ENCODE assay signal across 17 mouse cellular contexts in genomic region chr10:79764234-79764633, GRCm38 (mm10). TPM values are rescaled to one million over a fixed set of nuclear protein-coding genes. Genes with fewer than 3 reads are reported as not detected.
A peak's percentile ranks its signal among the peaks of the same experiment; 100 is the strongest.
DNase-seq lines count a peak whose midpoint lies in the region; ATAC-seq and TF ChIP-seq lines count a peak whose summit lies in the region.
"Had no signal": no experiment of that assay in that cellular context is flagged by ENCODE, and none has a peak within 500 bp of the region (broad histone marks: within the 10 kb centered on the region; RNA-seq: fewer than 3 reads in every experiment).

No protein-coding gene starts in this region.

- H3K27ac ChIP-seq in gastrocnemius, adult 2 months = peak overlapping the region; percentile 97
- H3K27ac ChIP-seq in stomach, embryonic 16.5 days (ENCODE audit: low read length) = no peak overlapping the region

- H3K4me3 ChIP-seq in gastrocnemius, adult 2 months = no peak overlapping the region
- H3K4me3 ChIP-seq in stomach, embryonic 16.5 days (replicated peaks; ENCODE audit: low read length) = no peak overlapping the region

- TF ChIP-seq CTCF in gastrocnemius, adult 2 months (IDR thresholded peaks at IDR 0.05) = no peak

- no peak for DNase-seq in gastrocnemius, adult 2 months
- DNase-seq in gastrocnemius, postnatal 36 days = no peak
- peak; percentile 18 for DNase-seq in kidney, postnatal 10 days
- no peak for DNase-seq in kidney, postnatal 25 days
- peak; percentile 44 for DNase-seq in urinary bladder, postnatal 14 days (ENCODE audit: low spot score)
- no peak for DNase-seq in urinary bladder, postnatal 10 days (ENCODE audit: low spot score)
- DNase-seq in kidney, adult 18-20 months = no peak
- DNase-seq: adrenal gland, postnatal 36 days; cerebellum, adult 11 months; kidney, postnatal 14 days; spleen, adult 18-20 months; thymus, adult 2 months had no signal

- intact Hi-C loops in gastrocnemius, adult 2 months (cut with DNase I) = no loop called here
- intact Hi-C loops in gastrocnemius, postnatal 36 days (cut with DNase I) = no loop called here

- H3K36me3 ChIP-seq in stomach, embryonic 16.5 days (ENCODE audit: control insufficient read depth, insufficient read depth, low read length) = peaks cover 14% of the 10 kb centered on the region; the same call in 1 of the 2 replicates

- H3K4me2 ChIP-seq in stomach, embryonic 16.5 days (ENCODE audit: low read depth, low read length) = no peak overlapping the region

- no peaks in the 10 kb centered on the region for H3K9me3 ChIP-seq in stomach, embryonic 16.5 days (replicated peaks; ENCODE audit: control insufficient read depth, low read length)

- peaks cover 32% of the 10 kb centered on the region for H3K4me1 ChIP-seq in stomach, embryonic 16.5 days (ENCODE audit: control insufficient read depth, insufficient read depth, low read length)

- no peak for ATAC-seq in stomach, embryonic 16.5 days (ENCODE audit: insufficient read depth, low FRiP score)
- ATAC-seq: Patski had no signal

- 67% methylated on average over 7 of the region's 7 CpGs for WGBS in stomach, embryonic 16.5 days

- H3K27me3 ChIP-seq in stomach, embryonic 16.5 days (ENCODE audit: control insufficient read depth, insufficient read depth, low read length) = no peaks in the 10 kb centered on the region
- H3K27me3 ChIP-seq: Patski had no signal

- 0 out of 2 replicates have a peak overlapping the region, but pooled peaks have one; percentile 43 for H3K9ac ChIP-seq in stomach, embryonic 16.5 days (ENCODE audit: low read length)

RNA-seq across cellular contexts. Expression of gene Rnf126, which starts 2.5 kb away (rescaled TPM):
- total RNA-seq in gastrocnemius, adult 2 months (2021) = 10 to 100 TPM; 46.1 to 53.6 TPM
- 10 to 100 TPM; 35.1 to 40.1 TPM for total RNA-seq in gastrocnemius, postnatal 36 days (2021)
- polyA plus RNA-seq in stomach, embryonic 16.5 days (2015; fragmentation: Nextera tagmentation; extraction: Ambion mirVana) = 29.9 and 34.8 TPM in 2 replicates

RNA-seq across cellular contexts. Expression of gene Fgf22, which starts 9.4 kb away (rescaled TPM):
- not detected for total RNA-seq in gastrocnemius, adult 2 months (2021)
- not detected for total RNA-seq in gastrocnemius, postnatal 36 days (2021)
- 0.37 and 0.50 TPM in 2 replicates for polyA plus RNA-seq in stomach, embryonic 16.5 days (2015; fragmentation: Nextera tagmentation; extraction: Ambion mirVana)
- total RNA-seq: adrenal gland, postnatal 36 days; hematopoietic stem cell, adult 5-6 weeks had no signal
- polyA plus RNA-seq: liver, embryonic 16.5 days; thymus, adult 2 months had no signal

RNA-seq across cellular contexts. Expression of gene Fstl3, which starts 12.8 kb away (rescaled TPM):
- total RNA-seq in gastrocnemius, adult 2 months (2021) = 1 to 10 TPM; 1.0 to 1.5 TPM
- 1 to 10 TPM; 1.2 to 1.8 TPM for total RNA-seq in gastrocnemius, postnatal 36 days (2021)
- polyA plus RNA-seq in stomach, embryonic 16.5 days (2015; fragmentation: Nextera tagmentation; extraction: Ambion mirVana) = 18.1 and 23.1 TPM in 2 replicates

RNA-seq across cellular contexts. Expression of gene Polrmt, which starts 17.9 kb away (rescaled TPM):
- 10 to 100 TPM; 27.0 to 40.8 TPM for total RNA-seq in gastrocnemius, adult 2 months (2021)
- 10 to 100 TPM; 29.4 to 33.2 TPM for total RNA-seq in gastrocnemius, postnatal 36 days (2021)
- polyA plus RNA-seq in stomach, embryonic 16.5 days (2015; fragmentation: Nextera tagmentation; extraction: Ambion mirVana) = 33.3 and 40.9 TPM in 2 replicates

RNA-seq across cellular contexts. Expression of gene Prss57, which starts 26.5 kb away (rescaled TPM):
- total RNA-seq in gastrocnemius, adult 2 months (2021) = not detected
- not detected for total RNA-seq in gastrocnemius, postnatal 36 days (2021)
- polyA plus RNA-seq in stomach, embryonic 16.5 days (2015; fragmentation: Nextera tagmentation; extraction: Ambion mirVana) = 0.55 and 0.72 TPM in 2 replicates
- total RNA-seq: adrenal gland, postnatal 36 days had no signal
- polyA plus RNA-seq: C2C12, Patski had no signal

Comparison
In these comparisons a context has a peak if more than half of its experiments do, and no peak if none do; other contexts are left out.
1. DNase-seq: peak in kidney, postnatal 10 days (single experiment) and urinary bladder, postnatal 14 days (single experiment); none in gastrocnemius, adult 2 months (single experiment), gastrocnemius, postnatal 36 days (0 of 2), kidney, postnatal 25 days (0 of 2), urinary bladder, postnatal 10 days (single experiment) and kidney, adult 18-20 months (single experiment).